Mouse (Mus musculus): Measurements from ENCODE around the gene Mfng. TPM values are rescaled to one million over a fixed set of nuclear protein-coding genes. Genes with fewer than 3 reads are reported as not detected.

The Mfng gene
- polyA plus RNA-seq, 1 experiment, result not detected

DNA sequence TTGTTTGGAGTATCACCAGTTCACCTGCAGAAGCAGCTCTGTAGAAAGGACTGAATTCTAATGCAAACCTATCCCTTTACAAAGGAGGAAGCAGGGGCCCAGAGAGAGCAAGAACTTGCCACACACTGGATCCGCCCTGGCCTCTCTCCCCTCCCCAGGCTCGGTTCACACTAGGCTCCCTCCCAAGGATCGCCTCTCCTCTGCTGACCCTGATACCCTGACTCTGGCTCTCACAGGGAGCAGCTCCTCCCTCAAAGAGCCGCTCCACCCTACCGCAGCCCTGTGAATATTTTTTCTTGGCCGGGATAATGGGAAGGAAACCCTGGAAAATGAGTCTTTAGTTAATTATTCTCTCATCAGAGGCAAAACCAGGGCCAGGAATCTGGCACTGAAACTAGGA, 31.1 kb upstream of the Mfng start:
- TF ChIP-seq POLR2A (IDR thresholded peaks at IDR 0.05; ENCODE audit: low read depth, low read length) (no peak), CTCF (IDR thresholded peaks at IDR 0.05; ENCODE audit: borderline replicate concordance, insufficient read depth, low read length) (no peak)
- Histone ChIP-seq H3K27ac (ENCODE audit: insufficient read depth, low read length) (peak overlapping the region; percentile 3; the same call in 1 of the 2 replicates), H3K4me3 (ENCODE audit: insufficient read depth, low read length) (no peak overlapping the region), H3K4me1 (ENCODE audit: control insufficient read depth, insufficient read depth, low read length) (peaks cover 23% of the 10 kb centered on the region)

DNA sequence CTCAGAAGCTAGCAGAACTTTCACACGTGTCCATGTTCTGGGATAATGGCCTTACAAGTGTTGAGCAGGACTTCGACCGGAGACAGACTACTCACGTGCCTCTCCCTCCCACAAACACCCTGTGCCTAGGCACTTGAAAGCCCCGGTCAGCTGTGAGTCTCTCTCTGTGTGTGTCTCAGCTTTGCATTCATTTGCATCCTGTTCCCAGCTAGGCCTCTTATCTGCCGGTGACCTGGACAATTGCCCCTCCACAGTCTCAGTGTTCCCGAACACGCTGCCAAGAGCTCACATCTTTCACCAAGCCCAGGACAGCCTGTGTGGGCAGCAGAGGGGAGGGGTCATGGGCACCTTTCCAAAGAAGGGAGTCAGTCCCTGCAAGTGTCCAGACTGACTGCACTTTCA, 30.2 kb upstream of the Mfng start:
- TF ChIP-seq POLR2A (IDR thresholded peaks at IDR 0.05; ENCODE audit: low read depth, low read length), result no peak
- TF ChIP-seq CTCF (IDR thresholded peaks at IDR 0.05; ENCODE audit: borderline replicate concordance, insufficient read depth, low read length), result no peak
- Histone ChIP-seq H3K4me3 (ENCODE audit: insufficient read depth, low read length) (no peak overlapping the region), H3K4me1 (ENCODE audit: control insufficient read depth, insufficient read depth, low read length) (peaks cover 23% of the 10 kb centered on the region), H3K27ac (ENCODE audit: insufficient read depth, low read length) (peak overlapping the region; percentile 10; the same call in 1 of the 2 replicates)

DNA sequence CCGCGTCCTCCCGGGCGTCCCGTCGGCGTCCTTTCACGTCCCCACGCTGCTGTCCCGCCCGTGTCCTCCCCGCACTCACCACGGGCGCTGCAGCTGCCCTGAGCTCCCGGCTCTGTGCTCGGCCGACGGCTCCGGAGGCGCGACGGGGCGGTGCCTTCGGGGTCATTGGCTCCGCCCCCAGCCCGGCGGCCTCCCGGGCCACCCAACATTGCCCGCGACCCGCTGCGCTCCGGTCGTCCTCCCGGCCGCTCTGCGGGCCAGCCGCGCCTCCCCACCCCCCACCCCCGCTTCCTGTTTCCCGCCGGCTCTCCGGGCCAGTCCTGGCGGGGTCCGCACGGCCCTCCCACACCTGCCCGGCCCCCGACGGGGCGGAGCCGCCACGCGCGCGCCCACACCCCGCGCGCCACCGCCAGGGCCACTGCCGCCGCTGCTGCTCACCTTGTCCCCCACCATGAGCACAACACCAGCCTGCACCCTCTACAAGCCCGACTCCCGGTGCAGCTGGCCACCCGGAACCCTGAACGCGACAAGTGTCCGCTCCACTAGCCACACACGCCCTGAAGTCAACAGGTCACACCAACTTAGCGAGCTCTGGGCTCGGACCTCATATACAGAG, 29.6 kb upstream of the Mfng start, which contains the start of gene Card10:
Card10 (minus strand) TSS at position 267 of the 616 bp plus-strand sequence.
- Histone ChIP-seq H3K27ac (ENCODE audit: insufficient read depth, low read length) (peak within 1 kb of the TSS; percentile 27), H3K4me1 (ENCODE audit: control insufficient read depth, insufficient read depth, low read length) (peaks cover 23% of the 10 kb centered on the region), H3K4me3 (ENCODE audit: insufficient read depth, low read length) (peak within 1 kb of the TSS; percentile 49)
- TF ChIP-seq CTCF (IDR thresholded peaks at IDR 0.05; ENCODE audit: borderline replicate concordance, insufficient read depth, low read length), result no peak
- TF ChIP-seq POLR2A (IDR thresholded peaks at IDR 0.05; ENCODE audit: low read depth, low read length), result peak; percentile 81

DNA sequence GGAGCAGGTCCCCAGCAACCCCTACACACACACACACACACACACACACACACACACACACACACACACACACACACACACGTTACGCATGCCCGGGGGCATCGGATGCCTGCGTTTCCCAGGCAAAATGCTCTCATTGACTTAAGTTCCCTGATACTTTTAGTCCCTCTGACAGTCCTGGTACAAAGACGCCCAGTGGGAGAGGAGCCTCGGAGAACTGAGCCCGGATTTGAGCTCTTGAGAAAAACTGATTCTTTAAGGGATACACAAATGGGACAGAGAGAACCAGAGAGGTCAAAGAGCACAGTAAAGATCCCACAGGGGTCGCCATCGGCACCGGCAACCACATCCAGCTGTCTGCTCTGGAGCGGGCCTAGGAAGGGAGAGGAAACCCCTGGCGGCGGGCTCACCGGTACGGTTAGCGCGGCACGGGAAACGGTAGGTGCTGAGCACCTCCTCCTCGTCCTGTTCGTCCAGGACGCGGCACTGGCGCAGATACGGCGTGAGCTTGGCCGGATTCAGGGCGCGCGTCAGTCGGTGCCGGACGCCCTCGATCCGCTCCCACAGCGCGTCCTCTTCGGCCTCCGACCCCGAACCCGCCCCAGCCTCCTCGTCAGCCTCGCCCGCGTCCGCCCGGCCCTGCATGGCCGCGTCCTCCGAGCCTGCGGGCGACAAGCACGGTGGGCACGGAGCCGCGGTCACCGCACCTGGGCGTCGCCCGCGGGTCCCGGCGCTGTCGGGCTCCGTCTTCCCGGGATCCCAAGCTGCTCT, 28.9 kb upstream of the Mfng start:
- TF ChIP-seq POLR2A (IDR thresholded peaks at IDR 0.05; ENCODE audit: low read depth, low read length) (no peak), CTCF (IDR thresholded peaks at IDR 0.05; ENCODE audit: borderline replicate concordance, insufficient read depth, low read length) (no peak)
- H3K4me1 ChIP-seq (ENCODE audit: control insufficient read depth, insufficient read depth, low read length), result peaks cover 17% of the 10 kb centered on the region
- H3K4me3 ChIP-seq (ENCODE audit: insufficient read depth, low read length), result peak overlapping the region; percentile 49
- H3K27ac ChIP-seq (ENCODE audit: insufficient read depth, low read length), result peak overlapping the region; percentile 27; the same call in 1 of the 2 replicates

DNA sequence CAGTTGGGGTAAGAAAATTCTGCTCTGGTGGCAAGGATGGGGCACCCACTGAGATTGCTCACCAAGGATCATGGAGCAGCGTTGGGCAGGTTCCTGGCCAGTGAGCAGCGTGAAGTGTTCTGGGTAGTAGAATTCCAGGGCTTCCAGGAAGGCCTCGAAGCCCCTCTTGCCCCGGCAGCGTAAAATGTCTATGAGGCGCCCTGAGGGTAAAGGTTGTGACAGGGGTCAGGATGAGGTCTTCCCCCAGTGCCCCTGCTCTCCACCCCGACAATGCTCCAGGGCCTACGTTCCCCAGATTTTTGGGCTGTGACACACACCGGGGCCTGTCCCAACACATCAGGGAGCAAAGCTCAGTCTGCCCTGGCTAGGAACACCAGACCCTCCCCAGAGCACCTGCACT, 28.3 kb upstream of the Mfng start:
- TF ChIP-seq POLR2A (IDR thresholded peaks at IDR 0.05; ENCODE audit: low read depth, low read length), result no peak
- no peak for TF ChIP-seq CTCF (IDR thresholded peaks at IDR 0.05; ENCODE audit: borderline replicate concordance, insufficient read depth, low read length)
- Histone ChIP-seq H3K4me3 (ENCODE audit: insufficient read depth, low read length) (peak overlapping the region; percentile 49; the same call in 1 of the 2 replicates), H3K4me1 (ENCODE audit: control insufficient read depth, insufficient read depth, low read length) (peaks cover 14% of the 10 kb centered on the region), H3K27ac (ENCODE audit: insufficient read depth, low read length) (no peak overlapping the region)

DNA sequence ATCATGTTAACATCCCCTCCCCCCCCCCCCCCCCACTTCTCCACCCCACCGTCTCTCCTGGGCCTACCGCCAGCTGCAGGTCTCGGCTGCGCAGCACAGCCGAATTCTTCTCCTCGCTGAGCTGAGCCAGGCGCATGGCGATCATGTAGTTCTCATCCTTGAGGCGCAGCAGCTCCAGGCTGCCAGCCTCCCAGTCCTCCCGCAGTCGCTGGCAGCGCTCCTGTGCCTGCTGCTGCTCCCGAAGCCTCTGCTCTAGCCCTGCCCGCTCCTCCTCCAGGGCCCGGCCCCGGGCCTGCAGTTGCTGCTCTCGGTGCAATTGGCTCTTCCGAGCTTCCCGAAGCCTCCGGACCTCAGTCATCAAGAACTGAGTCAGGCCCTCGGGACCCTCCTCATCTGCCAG, 25.8 kb upstream of the Mfng start:
- peaks cover 17% of the 10 kb centered on the region for H3K4me1 ChIP-seq (ENCODE audit: control insufficient read depth, insufficient read depth, low read length)
- H3K4me3 ChIP-seq (ENCODE audit: insufficient read depth, low read length), result no peak overlapping the region
- no peak for TF ChIP-seq CTCF (IDR thresholded peaks at IDR 0.05; ENCODE audit: borderline replicate concordance, insufficient read depth, low read length)
- H3K27ac ChIP-seq (ENCODE audit: insufficient read depth, low read length), result no peak overlapping the region

DNA sequence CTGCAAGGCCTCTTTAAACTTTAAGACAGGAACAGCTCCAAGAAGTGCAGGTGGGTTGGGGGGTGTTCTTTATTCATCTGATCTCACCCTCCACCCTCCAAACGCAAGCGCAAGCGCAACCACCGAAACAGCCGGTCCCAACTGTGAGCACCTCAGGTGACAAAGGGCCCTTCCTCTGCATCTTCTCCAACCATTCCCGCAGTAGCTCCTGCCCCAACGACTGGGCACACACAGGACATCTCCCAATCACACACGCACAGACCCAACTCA, 23.7 kb upstream of the Mfng start:
- Histone ChIP-seq H3K4me1 (ENCODE audit: control insufficient read depth, insufficient read depth, low read length) (peaks cover 8% of the 10 kb centered on the region), H3K4me3 (ENCODE audit: insufficient read depth, low read length) (no peak overlapping the region), H3K27ac (ENCODE audit: insufficient read depth, low read length) (no peak overlapping the region)
- TF ChIP-seq POLR2A (IDR thresholded peaks at IDR 0.05; ENCODE audit: low read depth, low read length) (no peak), CTCF (IDR thresholded peaks at IDR 0.05; ENCODE audit: borderline replicate concordance, insufficient read depth, low read length) (no peak)

DNA sequence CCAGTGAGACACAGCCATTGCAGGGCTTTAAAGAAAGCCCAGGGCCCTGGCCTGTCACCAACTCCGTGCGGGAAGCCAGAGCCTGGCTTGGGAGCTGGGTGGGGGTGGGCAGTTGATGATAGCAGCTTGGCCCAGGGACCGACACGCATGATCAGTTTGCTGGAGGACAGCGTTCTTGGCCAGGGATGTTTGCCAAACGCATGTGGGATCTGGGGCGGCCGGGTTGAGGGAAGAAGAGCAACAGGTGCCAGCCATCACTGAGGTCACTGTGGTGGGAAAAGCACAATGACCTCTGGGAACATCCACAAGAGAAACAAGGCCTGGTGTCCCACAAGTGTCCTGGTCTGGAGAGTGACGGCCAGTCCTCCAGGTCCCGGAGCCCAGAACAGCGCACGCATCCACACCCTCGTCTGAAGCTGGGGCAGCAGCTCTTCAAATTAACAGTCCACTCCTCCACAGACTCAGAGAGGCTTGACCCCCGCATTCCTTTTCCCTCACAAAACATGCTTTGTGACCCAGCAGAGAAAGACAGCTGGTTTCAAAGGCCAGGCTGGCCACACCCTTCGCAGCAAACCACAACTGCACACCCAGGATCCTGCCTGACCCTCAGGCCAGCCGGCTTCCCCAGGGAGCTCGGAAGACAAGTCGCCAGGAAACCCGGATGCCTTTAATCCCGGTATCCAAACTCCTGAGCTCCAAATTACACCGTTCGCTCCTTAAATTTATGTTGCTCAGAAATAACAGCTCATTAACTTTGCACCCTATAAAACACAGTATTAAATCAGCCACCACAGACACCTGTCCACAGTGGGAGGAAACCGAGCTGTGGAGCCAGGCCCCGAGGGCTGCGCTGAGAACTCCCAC, 23.2 kb upstream of the Mfng start:
- Histone ChIP-seq H3K4me3 (ENCODE audit: insufficient read depth, low read length) (no peak overlapping the region), H3K4me1 (ENCODE audit: control insufficient read depth, insufficient read depth, low read length) (peaks cover 8% of the 10 kb centered on the region), H3K27ac (ENCODE audit: insufficient read depth, low read length) (no peak overlapping the region)
- TF ChIP-seq POLR2A (IDR thresholded peaks at IDR 0.05; ENCODE audit: low read depth, low read length) (no peak), CTCF (IDR thresholded peaks at IDR 0.05; ENCODE audit: borderline replicate concordance, insufficient read depth, low read length) (no peak)

DNA sequence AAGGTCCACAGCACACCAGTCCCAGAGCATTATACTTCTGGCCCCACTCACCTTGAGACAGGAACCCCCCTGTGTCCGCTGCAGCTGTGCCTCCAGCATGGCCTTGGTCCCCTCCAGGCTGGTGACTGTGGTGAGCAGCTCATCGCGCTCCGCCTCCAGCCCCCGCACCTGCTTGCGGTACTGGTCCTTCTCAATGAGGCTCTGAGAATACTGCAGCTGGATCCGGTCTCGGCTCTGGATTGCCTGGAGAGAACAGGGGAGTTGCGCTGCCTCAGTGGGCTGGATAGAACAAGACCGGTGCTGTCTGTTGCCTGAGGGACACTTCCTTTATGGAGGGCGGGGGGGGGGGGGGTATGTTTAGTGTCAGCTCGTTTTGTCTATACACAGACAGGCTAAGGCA, 17.7 kb upstream of the Mfng start:
- TF ChIP-seq CTCF (IDR thresholded peaks at IDR 0.05; ENCODE audit: borderline replicate concordance, insufficient read depth, low read length), result no peak
- TF ChIP-seq POLR2A (IDR thresholded peaks at IDR 0.05; ENCODE audit: low read depth, low read length), result no peak
- H3K27ac ChIP-seq (ENCODE audit: insufficient read depth, low read length), result no peak overlapping the region

More for the DNA sequence above, 17.7 kb upstream of the Mfng start:
- H3K4me3 ChIP-seq (ENCODE audit: insufficient read depth, low read length), result no peak overlapping the region
- peaks cover 6% of the 10 kb centered on the region for H3K4me1 ChIP-seq (ENCODE audit: control insufficient read depth, insufficient read depth, low read length)
